Mouse (Mus musculus) liver, embryonic 11.5 days (tissue): Measurements from ENCODE around the gene Med13. TPM values are rescaled to one million over a fixed set of nuclear protein-coding genes. Genes with fewer than 3 reads are reported as not detected.

ENCODE experiments used
- ATAC-seq: fragments of 200-750 bp; cut with Nextera tagmentation; replicated peaks from 2 replicates; pipeline ENCODE4 v1.8.0; 2017; ENCODE audit warnings: moderate number of reproducible peaks, mild to moderate bottlenecking, moderate TSS enrichment, moderate library complexity; ENCODE audit not compliant: low FRiP score
- DNase-seq: peaks from one replicate; pipeline ENCODE4 v3.0.0-alpha.2; 2017; ENCODE audit warnings: low spot score
- H3K27ac ChIP-seq: fragments of 300-500 bp; sonication (generic); 2 replicates; pipeline ENCODE4 v1.5.1; 2014; ENCODE audit warnings: mild to moderate bottlenecking, low read depth, low read length, control low read depth
- H3K27me3 ChIP-seq: fragments of 300-500 bp; sonication (generic); replicated peaks from 2 replicates; pipeline ENCODE4 v1.6.1; 2014; ENCODE audit warnings: low read length, mixed read lengths; ENCODE audit not compliant: control insufficient read depth, insufficient read depth
- H3K36me3 ChIP-seq: fragments of 300-500 bp; sonication (generic); 2 replicates; pipeline ENCODE4 v1.6.1; 2014; ENCODE audit warnings: mild to moderate bottlenecking, low read length, moderate library complexity, mixed read lengths; ENCODE audit not compliant: control insufficient read depth, insufficient read depth
- H3K4me1 ChIP-seq: fragments of 300-500 bp; sonication (generic); replicated peaks from 2 replicates; pipeline ENCODE4 v1.6.1; 2014; ENCODE audit warnings: low read length, mixed read lengths; ENCODE audit not compliant: control insufficient read depth, insufficient read depth
- H3K4me2 ChIP-seq: fragments of 300-500 bp; sonication (generic); 2 replicates; pipeline ENCODE4 v1.6.1; 2014; ENCODE audit warnings: mild to moderate bottlenecking, control low read depth, moderate library complexity
- H3K4me3 ChIP-seq: fragments of 300-500 bp; sonication (generic); 2 replicates; pipeline ENCODE4 v1.5.1; 2014; ENCODE audit warnings: low read depth, low read length, control low read depth
- H3K9ac ChIP-seq: fragments of 300-500 bp; sonication (generic); 2 replicates; pipeline ENCODE4 v1.6.1; 2014; ENCODE audit warnings: low read depth, low read length, control low read depth
- H3K9me3 ChIP-seq: fragments of 300-500 bp; sonication (generic); 2 replicates; pipeline ENCODE4 v1.6.1; 2016; ENCODE audit warnings: low read length, inconsistent platforms, mixed read lengths; ENCODE audit not compliant: control insufficient read depth
- WGBS: fragments of 180-500 bp; shearing (Covaris S2); extraction: QIAGEN DNeasy Blood & Tissue Kit; methylation state at CpG from one replicate; pipeline ENCODE4 v1.1.7; 2014; 5-methylcytosine and 5-hydroxymethylcytosine counted together
- polyA plus RNA-seq: library from polyadenylated mRNA; unstranded; fragments of >200 nt; fragmentation: Nextera tagmentation; extraction: Ambion mirVana; gene quantifications from 2 replicates; pipeline ENCODE4 v1.2.1, GENCODE M21; 2014

Gene Med13
- polyA plus RNA-seq, 1 experiment from 2014 or later = 8.9 TPM

- DNase-seq = no peak
- Histone ChIP-seq H3K4me2 (no peak overlapping the region), H3K36me3 (peaks cover 16% of the 10 kb centered on the region; the same call in 1 of the 2 replicates), H3K27me3 (no peaks in the 10 kb centered on the region), H3K4me1 (no peaks in the 10 kb centered on the region), H3K9ac (no peak overlapping the region), H3K4me3 (no peak overlapping the region), H3K9me3 (no peaks in the 10 kb centered on the region), H3K27ac (no peak overlapping the region)
- WGBS = 86% methylated on average over 4 of the region's 4 CpGs
- ATAC-seq = no peak
Observed at GRCm38 (mm10) chr11:86225761-86226160, 131.6 kb downstream of the Med13 start.

Other genes with a start within 250 kb of the Med13 start
- 10.0 and 11.8 TPM in 2 replicates for gene Brip1, start 156.4 kb downstream of the Med13 start, polyA plus RNA-seq
- 37.5 and 39.9 TPM in 2 replicates for gene Ints2, start 100.0 kb downstream of the Med13 start, polyA plus RNA-seq
- 30.2 and 31.5 TPM in 2 replicates for gene Rnft1, start 127.1 kb upstream of the Med13 start, polyA plus RNA-seq
- gene Rps6kb1, start 187.2 kb upstream of the Med13 start, polyA plus RNA-seq = 48.4 and 50.9 TPM in 2 replicates
- gene Tubd1, start 187.4 kb upstream of the Med13 start, polyA plus RNA-seq = 18.5 and 18.7 TPM in 2 replicates